Mouse (Mus musculus) adrenal gland, postnatal 36 days (tissue): Measurements from ENCODE around the gene Dcpp1. TPM values are rescaled to one million over a fixed set of nuclear protein-coding genes. Genes with fewer than 3 reads are reported as not detected.
A peak's percentile ranks its signal among the peaks of the same experiment; 100 is the strongest.
"Not testable (repeated sequence)": the region's sequence is repeated elsewhere in the genome, so short reads cannot be mapped to it uniquely, and the experiment has no call there.

Experiments used
- DNase-seq, 2 experiments: peaks; one replicate each; pipeline ENCODE4 v3.0.0; 2021; ENCODE audit warnings: mixed read lengths in 1 of 2
- long read RNA-seq, 2 experiments: library from polyadenylated mRNA; stranded (forward); transcript quantifications; one replicate each; pipeline ENCODE4 v2.0.0; 2021; ENCODE audit warnings: borderline sequencing depth in 2 of 2
- total RNA-seq, 2 experiments: library from RNA; stranded (reverse); gene quantifications; 2 replicates each; pipeline ENCODE4 v1.2.3; 2021

Dcpp1 gene
- not detected for total RNA-seq
- long read RNA-seq, experiment 1, result 0 reads
- long read RNA-seq, experiment 2, result 0 reads

DNA sequence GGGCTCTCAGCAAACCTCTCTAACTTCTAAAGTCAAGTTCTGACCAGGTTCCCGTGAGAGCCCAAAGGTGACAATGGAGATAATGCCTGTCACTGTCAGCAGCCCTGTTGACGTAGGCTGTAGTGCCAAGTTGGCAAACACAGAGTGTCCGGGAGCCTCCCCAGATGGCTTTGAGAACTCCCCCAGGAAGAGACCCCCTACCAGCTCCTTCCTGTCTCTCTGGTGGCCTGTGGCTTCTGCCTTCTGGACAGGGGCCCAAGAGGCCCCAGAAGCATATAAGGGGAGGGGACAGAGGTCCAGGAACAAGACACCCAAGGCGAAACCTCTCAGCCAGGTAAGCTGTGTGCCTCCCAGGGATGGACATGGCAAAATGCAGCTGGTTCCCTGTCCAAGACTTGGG is at the start of gene Dcpp1, which contains the start of gene Dcpp2:
Gene Dcpp1, plus strand, starts transcription at position 301 of the 400 bp plus-strand sequence.
Gene Dcpp2, plus strand, starts transcription at position 305 of the 400 bp plus-strand sequence.
- not testable (repeated sequence) for DNase-seq

- DNase-seq, result no peak
These were observed 49.5 kb upstream of the Dcpp1 start for GRCm38 (mm10) chr17:23831201-23831600.

- no peak for DNase-seq
These were observed 44.6 kb upstream of the Dcpp1 start, which contains the start of gene Prss33 for GRCm38 (mm10) chr17:23836006-23836575. Gene Prss33 (minus strand): TSS chr17:23836056.

DNA sequence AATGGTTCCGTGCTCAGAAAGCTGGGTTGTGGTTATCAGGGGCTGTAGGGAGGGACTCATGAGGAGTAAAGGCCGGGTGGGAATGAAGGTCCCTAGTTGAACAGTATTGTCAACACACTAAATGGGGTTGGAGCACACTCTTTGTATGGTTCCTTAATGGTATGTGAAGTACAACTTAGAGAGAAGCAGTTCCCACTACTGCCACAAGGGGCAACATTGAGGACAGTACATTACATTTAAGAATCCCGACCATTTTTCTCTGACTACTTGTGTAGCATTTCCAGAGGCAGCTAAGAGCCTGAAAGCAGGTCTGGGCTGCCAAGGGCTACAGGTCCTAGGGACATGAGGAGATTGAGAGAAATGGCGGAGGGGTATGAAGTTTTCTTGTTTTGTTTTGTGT is 39.5 kb upstream of the Dcpp1 start:
- peak; percentile 37 to 70 for DNase-seq

DNA sequence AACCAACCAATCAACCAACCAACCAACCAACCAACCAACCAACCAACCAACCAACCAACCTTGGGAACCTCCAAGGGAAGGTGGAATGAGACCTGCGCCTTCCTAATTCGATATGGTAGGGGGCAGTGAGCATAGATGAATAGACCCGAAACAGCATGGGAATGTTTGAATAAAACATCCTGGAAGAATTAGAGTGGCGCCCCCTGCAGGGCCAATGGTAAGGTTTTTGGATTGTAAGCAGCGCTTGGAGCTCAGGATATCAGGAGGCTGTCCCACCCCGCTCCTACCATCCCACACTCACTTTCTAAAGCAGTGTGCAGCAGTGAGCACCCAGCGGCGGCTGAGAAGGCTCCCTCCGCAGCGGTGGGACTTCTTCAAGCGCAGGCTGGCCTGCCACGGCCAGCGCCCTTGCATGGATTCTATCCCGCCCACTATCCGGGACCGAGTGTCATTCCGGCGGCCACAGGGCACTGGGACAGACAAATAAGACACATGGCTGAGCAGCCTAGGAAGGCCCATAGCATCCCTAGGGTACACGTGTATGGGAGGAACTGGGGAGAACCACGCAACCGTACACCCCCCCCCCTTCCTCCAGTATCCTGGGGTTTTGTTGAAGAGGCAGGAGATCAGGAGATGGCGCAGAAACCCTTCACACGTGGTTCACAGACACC is 37.4 kb upstream of the Dcpp1 start:
- peak in 1 of 2 experiments; percentile 59 for DNase-seq

- peak; percentile 69 to 79 for DNase-seq
These were observed 36.8 kb upstream of the Dcpp1 start, which contains the start of the genes Prss32 and Prss41 for GRCm38 (mm10) chr17:23843812-23844273. Gene Prss32 (plus strand): TSS chr17:23843855. Gene Prss41 (minus strand): TSS chr17:23844172.

DNA sequence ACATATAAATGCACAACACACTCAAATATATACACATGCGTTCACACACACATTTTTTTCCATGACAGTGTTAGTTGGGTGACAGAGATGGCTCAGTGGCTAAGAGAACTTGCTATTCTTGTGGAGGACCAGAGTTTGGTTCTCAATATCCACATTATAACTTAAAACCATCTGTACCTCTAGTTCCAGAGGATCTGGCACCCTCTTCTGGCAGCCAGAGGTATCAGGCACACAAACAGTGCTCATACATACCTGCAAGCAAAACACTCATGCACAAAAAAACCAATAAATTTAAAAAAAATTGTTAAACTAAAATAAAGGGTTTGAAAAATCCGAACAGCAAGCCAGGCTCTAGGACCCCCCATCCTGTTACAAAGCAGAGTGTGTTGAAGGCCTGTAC is 30.6 kb upstream of the Dcpp1 start:
- no peak for DNase-seq

GRCm38 (mm10) chr17:23850853-23851749 is 29.6 kb upstream of the Dcpp1 start:
- peak; percentile 63 to 73 for DNase-seq

- peak; percentile 72 to 82 for DNase-seq
These were observed 27.4 kb upstream of the Dcpp1 start for GRCm38 (mm10) chr17:23853292-23853691.

DNA sequence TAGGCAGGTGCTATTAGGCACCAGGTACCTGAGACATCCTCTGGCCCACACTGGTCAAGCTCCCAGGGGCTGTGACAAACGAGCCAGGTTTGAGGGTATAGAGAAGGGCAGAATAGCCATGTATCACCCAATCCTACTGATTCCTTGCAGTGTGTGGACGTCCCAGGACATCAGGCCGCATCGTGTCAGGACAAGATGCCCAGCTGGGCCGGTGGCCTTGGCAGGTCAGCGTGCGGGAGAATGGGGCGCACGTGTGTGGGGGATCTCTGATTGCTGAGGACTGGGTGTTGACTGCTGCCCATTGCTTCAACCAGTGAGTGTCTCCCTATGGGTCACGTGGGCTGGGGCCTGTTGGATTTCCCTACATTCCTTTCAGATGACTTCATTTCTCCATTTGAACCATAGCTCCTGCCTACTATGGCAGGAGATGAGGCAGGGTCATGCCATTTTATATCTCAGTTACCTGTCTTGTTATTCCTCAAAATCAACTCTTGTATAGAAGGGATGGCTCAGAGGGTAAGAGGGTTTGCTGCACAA is 26.4 kb upstream of the Dcpp1 start:
- no peak for DNase-seq

DNA sequence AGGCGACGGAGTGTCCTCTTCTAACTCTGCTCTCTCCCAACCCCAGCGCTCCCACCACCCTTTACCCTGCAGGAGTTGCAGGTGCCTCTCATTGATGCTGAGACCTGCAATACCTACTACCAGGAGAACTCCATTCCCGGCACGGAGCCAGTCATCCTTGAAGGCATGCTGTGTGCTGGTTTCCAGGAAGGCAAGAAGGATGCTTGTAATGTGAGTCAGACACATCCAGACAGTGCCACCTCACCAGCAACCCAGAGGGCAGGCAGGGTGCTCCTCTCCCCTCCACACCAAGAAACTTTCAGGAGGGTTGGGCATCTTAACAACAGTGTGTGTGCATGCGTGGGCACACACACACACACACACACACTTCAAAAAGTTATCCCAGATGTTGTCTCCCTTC is 23.5 kb upstream of the Dcpp1 start:
- DNase-seq, result no peak

DNA sequence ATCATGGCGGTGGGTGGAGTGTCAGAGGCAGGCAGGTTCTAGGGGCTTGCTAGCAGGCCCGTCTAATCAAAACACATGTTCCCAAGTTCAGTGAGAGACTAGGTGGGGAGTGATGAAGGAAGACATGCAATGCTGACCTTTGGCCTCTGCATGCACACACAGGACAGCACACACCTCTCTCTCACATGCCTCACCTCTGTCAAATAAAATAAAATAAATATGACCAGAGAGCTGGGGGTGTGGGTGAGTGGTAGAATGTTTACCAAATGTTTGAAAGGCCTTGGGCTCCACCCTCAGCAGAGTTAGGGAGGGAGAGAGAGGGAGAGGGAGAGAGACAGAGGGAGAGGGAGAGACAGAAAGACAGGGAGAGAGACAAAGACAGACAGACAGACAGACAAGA is 22.8 kb upstream of the Dcpp1 start:
- no peak for DNase-seq

DNA sequence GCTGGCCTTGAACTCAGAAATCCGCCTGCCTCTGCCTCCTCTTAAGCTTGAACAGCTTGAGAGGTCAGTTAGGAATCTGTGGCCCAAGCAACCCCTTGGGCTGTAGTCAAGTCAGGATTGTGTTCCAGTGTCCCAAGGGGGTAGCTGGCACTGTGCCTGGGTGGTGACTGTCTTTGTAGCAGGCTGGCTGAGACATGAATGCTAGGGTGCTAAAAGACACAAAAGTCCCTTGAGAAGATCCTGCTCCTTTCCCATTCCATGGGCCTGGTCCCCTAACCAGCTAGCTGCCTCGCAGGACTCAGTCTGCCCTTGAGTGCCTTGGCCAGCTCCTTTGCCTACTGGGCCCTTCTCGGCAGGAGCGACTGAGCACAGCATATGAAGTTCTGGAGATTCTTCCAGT is 17.8 kb upstream of the Dcpp1 start:
- peak in 1 of 2 experiments; percentile 47 for DNase-seq

- no peak for DNase-seq
These were observed 12.9 kb upstream of the Dcpp1 start, which contains the start of gene Prss21 for GRCm38 (mm10) chr17:23867756-23868155. Gene Prss21 (plus strand): TSS chr17:23868056.

DNA sequence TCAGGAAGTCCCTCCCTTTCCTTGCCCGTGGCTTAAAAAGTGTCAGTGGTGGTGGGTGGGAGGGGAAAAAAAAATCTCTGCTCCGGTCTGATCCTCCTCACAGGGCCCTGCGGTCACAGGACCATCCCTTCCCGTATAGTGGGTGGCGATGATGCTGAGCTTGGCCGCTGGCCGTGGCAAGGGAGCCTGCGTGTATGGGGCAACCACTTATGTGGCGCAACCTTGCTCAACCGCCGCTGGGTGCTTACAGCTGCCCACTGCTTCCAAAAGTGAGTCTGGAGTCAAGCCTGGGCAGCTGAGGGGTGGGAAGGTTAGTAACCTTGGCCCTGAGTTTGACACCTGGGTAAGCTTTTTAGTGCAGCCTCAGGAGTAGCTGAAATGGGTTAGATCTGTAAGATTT is 12.2 kb upstream of the Dcpp1 start:
- DNase-seq, result peak in 1 of 2 experiments; percentile 35

DNA sequence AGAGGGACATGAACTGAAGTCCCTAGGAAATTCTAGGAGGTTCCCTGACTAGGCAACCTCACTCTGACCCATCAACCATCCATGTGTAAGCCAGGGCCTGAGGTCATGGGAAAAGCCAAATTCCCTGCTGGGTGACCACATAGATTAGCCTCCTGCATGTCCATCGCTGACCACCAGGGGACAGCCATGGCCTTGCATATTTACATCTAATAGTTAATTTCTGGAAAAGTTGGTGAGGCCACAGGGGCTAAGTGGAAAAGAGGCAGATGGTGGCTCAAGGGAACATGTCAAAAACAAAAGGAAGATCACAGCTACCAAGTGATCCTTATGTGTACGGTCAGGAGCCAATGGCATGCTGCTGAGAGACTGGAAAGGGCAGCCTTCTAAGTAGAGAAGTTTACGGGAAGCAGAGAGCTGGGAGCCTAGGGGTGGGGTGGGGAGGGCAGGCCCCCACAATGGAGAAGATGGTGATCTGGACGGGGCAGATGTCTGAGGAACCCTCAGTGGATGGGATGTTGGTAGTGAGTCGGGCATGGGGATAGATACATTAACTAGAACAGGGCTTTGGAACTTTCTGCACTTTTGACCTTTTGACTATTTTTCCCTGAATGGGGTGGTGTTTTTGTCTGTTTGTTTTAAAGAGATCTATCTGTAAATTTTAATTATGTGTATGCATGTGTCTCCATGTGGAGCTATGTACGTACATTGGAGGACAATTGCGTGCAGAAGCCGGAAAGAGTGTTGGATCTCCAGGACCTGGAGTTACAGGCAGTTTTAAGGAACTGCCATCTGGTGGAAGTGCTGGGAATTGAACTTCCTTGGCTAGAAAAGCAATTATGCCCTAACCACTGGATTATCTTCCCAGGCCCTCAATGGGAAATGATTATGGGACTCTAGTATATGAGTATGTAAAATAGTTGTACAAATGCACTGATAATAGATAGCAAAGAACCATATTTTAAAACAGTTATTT is 6.5 kb upstream of the Dcpp1 start:
- peak; percentile 45 to 60 for DNase-seq

- DNase-seq, result no peak
These were observed 3.9 kb upstream of the Dcpp1 start for GRCm38 (mm10) chr17:23876741-23877140.

- no peak for DNase-seq
These were observed 3.5 kb upstream of the Dcpp1 start for GRCm38 (mm10) chr17:23877166-23877565.

GRCm38 (mm10) chr17:23917158-23917557 is 36.5 kb downstream of the Dcpp1 start, which contains the start of gene Dcpp3:
Gene Dcpp3 (plus strand): TSS chr17:23917458.
- DNase-seq, result not testable (repeated sequence)

DNA sequence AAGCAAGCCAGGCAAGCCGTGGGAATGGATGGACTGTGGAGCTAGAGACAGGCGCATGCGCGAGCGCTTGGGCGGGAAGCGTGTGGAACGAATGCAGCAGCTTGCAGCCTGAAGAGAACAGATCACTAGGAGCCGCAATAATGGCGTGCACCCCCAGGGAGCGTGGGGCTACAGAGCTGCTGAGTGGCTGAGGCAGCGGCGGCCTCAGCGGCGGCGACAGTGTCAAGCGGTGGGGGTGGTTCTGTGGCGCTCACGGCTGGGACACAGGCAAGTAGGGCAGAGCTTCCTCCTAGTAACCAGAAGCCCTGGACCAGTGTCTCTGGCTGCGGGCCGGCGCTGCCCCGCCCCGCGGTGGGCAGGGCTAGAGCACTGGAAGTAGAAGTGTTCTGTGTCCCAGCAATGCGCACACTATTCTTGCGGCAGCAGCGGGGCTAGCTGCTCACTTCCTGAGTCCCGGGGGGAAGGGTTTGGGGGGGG is 43.9 kb downstream of the Dcpp1 start:
- DNase-seq, result peak; percentile 93 to 96
